Mouse (Mus musculus): ENCODE data around the gene Tdgf1. TPM values are rescaled to one million over a fixed set of nuclear protein-coding genes. Genes with fewer than 3 reads are reported as not detected.

Gene Tdgf1
- total RNA-seq, 2 experiments from 2014 or later: 0.10 TPM; not detected in 1

DNA sequence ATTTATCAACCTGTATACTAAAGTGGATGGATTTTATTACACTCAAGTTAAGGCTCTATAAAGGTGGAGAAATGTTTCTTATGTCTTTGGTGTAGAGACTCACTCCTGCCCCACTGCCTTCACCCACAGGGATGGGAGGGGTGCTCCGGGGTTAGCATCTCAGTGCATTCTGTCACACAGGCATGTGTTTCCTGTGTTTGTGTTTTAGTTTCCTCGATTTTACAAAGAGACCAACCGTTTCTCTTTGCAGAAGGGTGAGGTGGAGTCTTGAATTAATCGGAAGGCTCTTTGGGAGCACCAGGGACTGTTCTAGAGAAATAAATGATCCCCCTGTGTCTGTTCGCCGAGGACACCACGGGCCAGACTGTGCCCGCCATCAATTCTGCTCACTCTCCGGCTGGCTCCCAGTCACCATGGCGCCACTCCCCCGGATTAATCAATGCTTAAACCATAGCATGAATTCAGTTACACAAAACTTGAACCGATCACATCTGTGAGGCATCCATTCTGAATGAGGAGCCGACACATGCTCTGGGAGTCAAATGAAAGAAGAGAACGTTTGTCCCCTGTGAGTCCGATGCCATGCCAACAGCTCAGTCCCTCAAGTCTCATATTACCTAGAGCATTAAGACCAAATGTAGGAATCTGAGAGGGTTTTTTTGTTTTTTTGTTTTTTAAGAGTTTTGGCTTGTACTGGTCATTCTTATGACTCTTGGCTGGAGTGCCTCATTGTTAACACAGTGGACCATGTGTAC lies 25.1 kb downstream of the Tdgf1 start:
- intact Hi-C loops (cut with DNase I): loop anchor here (5.0 kb wide), 1 partner anchor 76 kb away; no protein-coding TSS in a partner anchor
- no peak for DNase-seq

DNA sequence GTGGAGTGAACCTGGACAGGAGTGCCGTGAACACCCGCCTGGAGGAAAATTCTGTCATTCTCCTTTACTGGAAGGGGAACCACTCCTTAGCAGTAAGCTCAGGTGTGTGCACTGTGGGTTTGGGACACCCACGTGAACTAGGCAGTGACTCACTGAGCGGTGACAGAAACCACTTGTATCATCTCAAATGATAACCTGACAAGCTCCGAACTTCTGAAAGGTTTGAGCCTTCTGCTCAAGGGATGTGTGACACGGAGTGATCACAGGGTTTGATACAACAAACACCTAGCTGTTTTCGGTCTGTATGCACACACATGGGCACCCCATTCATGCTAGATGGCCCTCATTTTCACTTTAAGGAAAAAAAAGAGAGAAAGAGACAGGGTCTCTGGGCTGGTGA lies 29.2 kb downstream of the Tdgf1 start, which contains the start of gene Fam240a:
Fam240a (minus strand) TSS at position 76 of the 400 bp plus-strand sequence.
- intact Hi-C loops (cut with DNase I): loop anchor here (2.0 kb wide), 1 partner anchor 34 kb away; no protein-coding TSS in a partner anchor
- DNase-seq: no peak

DNA sequence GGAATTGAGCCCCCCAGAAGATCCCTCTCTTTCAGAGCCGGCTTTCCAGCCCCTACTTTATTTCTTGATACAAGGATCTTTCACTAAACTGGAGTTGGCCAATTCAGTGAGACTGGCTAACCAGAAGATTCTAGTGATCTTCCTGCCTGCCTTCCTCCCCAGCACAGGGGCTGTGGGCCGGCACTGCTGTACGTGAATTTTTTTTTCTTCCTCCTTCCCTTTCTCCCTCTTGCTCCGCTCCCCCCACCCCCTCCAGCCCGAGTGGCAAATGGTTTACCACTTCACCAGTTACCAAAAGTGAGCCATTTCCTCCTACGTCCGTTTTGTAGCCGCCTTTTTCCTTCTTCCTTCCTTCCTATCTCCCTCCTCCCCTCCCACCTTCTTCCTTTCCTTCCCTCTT lies 30.5 kb downstream of the Tdgf1 start:
- intact Hi-C loops (cut with DNase I): no loop called here
- no peak for DNase-seq

DNA sequence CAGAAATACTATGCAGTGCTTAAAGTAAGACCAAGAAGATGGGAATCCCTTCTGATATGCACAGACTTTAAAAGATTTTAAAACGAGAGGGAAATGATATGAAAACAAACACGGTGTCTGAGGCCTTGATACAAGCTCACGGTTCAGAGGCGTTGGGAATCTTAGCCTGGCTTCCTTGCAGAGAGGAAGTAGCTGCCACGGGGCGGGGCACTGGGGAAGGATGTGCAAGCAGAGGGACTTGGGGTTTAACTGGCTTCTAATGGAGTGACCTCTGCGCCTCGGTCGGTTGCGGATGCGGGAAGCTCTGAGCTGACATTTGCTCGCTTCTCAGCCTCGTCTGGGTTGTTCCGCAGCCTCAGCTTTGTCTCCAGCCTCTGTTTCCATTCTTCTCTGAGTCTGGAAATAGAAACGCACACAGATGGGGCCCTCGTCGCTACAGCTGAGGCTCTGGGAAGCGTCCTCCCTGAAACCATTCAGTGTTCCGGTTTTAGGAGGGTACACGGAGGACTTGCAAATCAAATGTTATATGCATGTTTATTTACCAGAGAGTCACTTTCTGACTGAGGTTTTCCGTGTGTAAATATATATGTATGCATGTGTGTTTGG lies 31.2 kb downstream of the Tdgf1 start:
- DNase-seq: no peak
- intact Hi-C loops (cut with DNase I): no loop called here

DNA sequence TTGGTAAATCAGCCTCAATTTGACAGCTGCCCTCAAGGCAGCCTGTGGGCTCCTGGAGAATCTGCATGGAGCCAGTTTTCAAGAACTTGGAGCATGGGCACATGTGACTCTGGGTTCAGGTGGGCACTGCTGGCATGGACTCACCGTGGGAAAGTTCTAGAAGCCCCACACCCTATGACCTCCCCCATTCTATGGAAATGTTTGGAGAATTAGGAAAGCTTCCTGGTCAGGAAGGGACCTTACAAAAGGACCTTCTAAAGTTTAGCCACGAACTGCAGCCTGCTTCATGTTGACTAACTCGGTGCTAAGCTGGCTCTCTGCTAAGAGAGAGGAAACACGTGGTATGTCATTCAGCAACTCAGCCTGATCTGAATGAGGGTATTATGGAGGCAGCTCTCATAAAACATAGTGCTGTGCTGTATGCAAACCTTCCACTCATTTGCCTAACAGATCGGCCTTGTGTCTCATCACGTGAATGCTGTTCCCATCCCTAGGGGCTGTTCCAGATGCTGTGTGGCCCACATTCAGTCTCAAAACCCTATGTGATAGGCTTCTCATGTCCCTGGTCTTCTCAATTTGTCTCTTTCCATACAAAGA lies 36.5 kb downstream of the Tdgf1 start:
- intact Hi-C loops (cut with DNase I): no loop called here
- DNase-seq: no peak

DNA sequence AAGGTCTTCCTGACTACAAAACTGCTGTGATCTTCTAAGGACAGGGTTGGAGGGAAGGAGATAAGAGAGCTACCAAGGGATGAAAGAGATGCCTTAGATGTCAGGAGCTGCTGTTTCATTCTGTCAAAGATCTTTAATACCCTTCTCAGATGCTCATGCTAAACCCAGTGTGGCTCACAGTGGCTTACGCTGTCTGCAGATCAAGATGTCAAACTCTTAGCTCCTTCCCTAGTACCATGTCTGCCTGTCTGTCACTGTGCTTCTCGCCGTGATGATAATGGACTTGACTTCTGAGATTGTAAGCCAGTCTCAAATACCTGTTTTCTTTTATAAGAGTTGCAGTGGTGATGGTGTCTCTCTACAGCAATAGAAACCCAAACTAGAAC lies 37.3 kb downstream of the Tdgf1 start:
- intact Hi-C loops (cut with DNase I): no loop called here
- no peak for DNase-seq

DNA sequence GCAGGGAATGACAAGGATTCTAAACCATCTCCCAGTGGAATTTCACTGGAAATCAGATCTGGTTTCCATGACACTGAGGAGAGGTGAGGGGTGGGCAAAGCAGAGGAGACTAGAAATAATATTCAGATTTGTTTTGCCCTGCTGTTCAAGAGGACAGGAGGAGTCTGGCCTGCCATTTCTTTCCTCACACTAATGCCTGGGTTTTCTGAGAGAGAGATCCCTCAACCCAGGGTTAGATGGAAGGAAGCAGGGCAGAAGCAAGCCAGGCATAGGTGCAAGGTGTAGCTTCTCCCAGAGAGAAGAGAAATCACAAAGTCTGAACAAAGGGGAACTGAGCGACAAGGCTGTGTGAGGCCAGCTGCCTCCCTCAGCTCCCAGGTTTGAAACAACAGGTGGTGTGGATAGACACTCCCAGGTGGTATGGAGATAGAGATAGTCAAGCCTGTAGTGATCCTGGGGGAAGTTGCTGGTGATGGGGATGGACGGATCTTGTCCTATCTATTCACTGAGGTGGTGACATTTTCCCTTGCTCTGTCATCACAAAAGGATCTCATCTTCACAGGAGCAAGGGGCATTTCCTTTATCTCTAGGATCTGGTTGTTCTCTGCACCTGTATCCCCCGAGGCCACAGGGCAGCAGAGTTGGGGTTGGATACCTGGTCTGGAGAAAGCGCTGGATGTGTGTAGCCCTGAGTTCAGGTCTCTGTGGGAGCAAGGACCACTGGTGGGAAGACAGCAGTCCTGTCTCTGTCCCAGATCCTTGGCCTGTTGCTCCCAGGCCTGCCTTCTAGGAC lies 37.9 kb downstream of the Tdgf1 start:
- no peak for DNase-seq
- intact Hi-C loops (cut with DNase I): no loop called here

DNA sequence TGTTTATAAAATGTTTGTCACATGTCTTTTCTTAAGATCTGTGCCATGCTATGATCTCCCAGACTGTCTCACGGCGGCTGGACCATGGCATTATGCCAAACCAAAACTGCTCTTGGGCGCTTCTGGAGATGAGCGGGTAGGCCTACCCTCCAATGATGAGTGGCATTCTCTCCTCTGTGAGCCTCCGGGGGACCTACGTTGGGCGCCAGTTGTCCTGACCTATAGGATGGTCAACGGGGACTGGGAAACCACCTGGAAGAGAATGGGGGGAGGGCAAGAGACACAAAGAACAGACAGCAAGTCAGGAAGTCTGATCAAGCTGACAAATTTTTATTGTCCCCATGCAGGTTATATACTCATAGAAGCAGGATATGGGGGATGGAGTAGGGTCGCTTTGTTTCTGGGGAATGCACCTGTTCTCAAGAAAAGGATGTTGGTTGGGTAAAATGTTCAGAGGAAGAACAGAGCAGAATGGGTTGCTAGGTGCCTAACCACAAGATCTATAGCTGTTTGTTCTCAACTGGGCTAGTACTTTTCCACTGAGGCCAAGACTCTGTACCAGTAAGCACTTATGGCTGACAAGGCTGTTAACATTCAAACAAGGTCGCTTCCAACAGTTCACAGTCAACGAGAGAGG lies 38.6 kb downstream of the Tdgf1 start:
- intact Hi-C loops (cut with DNase I): no loop called here
- no peak for DNase-seq

DNA sequence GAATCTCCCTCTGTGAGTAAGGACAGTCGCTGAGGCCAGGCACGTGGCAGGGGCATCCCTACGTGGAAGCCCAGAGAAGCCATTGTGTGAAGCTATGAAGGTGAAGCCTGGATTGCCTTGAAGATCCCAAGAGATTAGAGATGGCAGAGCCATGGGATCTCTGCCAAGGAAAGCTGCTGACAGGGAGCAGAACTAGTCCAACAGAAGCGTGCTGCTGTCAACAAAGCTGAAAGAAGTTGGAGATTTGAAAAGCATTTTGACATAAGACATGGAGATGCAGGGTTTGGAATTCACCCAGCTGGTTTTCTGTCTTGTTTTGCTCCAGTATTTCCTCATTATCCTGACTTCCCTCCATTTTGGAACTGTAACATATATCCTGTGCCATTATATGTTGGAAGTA lies 43.7 kb downstream of the Tdgf1 start:
- intact Hi-C loops (cut with DNase I): no loop called here
- DNase-seq: no peak

DNA sequence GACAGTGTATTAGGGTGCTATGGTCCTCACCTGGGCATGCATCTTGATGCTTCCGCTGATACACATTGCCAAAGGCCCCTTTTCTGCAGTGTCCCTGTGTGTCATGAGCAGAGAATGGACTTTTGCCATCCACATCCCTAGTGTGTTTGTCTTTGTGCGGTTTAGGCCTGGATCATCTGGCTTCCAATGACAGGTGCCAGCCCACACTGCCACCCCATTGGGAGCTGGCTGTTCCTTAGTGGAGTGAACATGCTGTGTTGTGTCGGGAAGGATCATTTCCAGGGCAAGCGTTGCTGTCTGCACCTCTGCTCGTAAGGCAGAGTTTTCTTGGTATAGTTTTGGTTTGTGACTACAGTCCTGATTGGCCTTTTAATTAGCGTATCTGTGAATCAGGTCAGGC lies 44.8 kb downstream of the Tdgf1 start:
- intact Hi-C loops (cut with DNase I): no loop called here
- DNase-seq: no peak

DNA sequence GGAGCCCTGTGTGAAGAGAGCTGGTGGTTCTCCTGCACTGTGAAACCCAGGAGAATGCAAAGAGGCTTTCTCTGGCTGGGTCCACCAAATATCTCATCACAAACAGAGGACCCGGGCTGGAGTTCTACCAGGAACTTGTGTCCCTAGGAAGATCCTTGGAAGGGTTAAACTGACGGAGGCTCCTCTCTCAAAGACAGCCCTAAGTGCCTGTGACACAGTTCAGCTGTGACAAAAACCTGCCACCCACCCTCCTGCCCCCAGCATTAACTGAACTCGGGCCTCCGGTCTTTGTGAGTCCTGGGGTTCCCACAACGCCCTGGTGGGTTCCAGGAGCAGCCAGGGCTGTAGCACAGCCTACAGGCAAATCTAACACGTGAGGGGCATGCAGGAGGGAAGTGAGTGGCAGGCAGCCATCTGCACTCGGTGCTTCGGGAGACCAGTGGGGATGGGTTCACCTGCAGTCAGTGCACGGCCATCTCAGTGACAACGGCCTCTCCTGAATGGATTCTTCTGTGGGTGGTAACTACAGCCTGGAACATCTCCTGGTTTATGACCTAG lies 46.4 kb downstream of the Tdgf1 start:
- no peak for DNase-seq
- intact Hi-C loops (cut with DNase I): no loop called here

DNA sequence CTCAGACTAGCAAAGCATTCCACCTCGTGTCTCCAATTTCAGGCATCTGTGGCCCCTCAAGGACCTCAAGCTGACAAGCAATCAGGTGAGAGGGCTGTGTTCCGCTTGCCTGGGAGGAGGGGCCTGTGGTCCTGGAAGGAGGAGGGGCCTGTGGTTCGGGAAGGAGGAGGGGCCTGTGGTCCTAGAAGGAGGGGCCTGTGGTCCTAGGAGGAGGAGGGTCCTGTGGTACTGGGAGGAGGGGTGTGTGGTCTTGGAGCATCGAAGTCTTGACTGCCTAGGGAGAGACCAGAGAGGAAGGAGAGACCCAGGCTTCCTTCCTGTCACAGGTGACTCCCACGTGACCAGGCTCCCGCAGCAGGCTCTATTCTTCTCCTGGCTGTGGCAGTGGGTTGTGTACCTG lies 49.4 kb downstream of the Tdgf1 start:
- intact Hi-C loops (cut with DNase I): no loop called here
- DNase-seq: no peak

DNA sequence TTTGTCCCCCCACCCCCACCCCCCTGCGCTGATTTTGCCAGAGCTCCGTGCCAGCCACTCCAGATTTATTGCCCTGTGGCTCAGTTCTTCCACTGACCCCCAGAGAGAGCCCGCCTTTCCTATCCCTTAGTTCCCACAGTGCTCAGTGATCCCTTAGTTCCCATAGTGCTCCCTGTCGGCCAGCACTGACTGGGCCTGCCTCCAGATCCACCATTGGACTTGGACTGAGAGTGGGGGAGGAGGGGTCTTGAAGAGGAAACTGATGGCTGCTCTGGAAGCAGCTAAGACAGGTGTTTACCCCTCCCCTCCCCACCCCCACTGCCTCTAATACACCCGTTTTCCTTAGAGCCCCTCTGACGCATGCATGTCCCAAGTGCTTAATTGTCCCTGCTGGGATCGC lies 50.0 kb downstream of the Tdgf1 start:
- intact Hi-C loops (cut with DNase I): no loop called here
- DNase-seq: no peak

DNA sequence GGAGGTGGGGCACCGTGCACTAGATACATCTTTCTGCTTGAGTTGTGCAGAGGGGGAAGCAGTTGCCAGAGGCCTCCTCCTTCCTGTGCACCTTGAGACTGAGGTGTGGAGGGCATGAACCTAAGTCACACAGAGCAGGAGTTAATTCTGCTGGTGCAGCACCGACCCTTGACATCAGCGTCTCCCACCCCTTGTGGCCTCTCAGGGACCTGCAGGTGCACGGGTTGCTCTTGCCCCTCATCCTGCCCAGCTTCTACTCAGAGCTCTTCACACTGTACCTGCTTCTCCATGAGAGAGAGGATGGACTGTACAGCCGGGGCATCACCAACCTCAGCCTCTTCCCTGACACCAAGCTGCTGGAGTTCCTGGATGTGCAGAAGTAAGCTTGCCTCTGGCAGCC lies 50.5 kb downstream of the Tdgf1 start:
- DNase-seq: no peak
- intact Hi-C loops (cut with DNase I): no loop called here

DNA sequence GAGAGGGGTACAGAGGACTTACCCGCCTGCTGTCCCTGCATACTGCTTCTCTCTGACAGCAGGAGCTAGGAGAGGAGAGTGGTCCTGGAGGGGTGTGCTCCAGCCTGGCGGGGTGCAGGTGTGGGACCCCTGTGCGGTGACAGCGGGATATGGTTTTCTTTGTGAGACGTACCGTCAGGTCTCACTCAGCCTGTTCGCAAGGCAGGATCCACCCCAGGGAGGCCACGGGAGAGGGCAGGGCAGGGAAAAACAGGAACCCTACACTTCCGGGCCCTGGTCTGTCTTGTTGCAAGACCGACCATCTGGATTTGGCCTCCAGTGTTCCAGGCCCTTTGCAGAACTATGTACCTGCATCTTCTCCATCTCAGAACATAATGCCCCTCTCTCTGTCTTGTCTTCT lies 52.5 kb downstream of the Tdgf1 start:
- intact Hi-C loops (cut with DNase I): no loop called here
- DNase-seq: no peak

DNA sequence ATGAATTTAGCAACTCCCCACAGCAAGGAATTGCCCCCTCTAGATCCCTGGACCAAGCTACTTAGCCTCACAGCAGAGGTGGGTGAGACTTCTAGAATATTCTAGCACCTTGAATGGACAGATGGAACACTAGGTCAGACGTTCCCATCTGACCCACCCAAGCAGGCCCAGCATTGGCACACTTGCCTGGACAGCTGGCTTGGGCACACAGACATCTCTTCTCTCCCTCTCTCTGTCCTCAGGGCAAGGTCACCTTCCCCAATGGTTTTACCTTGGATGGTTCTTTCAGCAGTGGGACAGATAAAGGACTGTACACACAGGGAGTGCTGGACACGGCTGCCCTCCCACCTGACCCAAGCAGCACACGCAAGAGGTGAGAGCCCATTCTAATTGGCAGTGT lies 53.4 kb downstream of the Tdgf1 start:
- no peak for DNase-seq
- intact Hi-C loops (cut with DNase I): no loop called here

DNA sequence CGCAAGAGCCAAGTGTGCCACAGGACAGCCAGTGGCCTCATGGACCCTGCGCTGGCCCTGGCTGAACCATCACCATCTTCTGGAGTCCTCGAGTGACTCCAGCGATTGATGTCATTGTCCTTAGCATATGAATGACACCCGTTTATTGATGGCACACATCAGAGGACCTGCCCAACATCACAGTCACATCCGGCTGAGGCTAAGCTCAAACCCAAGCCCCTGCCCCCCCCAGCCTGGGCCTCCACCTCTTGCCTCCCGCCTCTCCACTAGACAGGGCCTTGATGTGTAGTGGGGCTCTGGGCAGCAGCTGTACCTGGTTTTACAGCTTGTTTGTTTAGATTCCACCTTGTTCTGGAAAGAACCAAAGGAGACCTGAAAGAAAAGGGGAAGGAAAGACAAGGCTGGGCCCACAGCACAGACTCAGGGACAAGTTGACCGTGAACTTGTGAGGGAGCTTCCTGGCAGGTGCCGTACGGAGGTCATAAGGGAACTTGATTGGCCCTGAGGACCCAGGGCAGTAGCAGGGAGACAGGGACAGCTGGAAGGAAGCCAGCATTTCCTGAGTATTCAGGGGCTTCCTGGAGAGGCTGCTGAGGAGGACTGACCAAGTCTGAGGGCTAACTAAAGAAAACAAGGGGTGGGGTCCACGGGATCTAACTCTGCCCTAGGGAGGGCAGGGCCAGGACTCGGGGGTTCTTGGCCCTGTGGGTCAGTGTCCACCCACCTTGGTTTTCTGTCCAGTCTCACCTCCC lies 54.7 kb downstream of the Tdgf1 start:
- no peak for DNase-seq
- intact Hi-C loops (cut with DNase I): no loop called here

DNA sequence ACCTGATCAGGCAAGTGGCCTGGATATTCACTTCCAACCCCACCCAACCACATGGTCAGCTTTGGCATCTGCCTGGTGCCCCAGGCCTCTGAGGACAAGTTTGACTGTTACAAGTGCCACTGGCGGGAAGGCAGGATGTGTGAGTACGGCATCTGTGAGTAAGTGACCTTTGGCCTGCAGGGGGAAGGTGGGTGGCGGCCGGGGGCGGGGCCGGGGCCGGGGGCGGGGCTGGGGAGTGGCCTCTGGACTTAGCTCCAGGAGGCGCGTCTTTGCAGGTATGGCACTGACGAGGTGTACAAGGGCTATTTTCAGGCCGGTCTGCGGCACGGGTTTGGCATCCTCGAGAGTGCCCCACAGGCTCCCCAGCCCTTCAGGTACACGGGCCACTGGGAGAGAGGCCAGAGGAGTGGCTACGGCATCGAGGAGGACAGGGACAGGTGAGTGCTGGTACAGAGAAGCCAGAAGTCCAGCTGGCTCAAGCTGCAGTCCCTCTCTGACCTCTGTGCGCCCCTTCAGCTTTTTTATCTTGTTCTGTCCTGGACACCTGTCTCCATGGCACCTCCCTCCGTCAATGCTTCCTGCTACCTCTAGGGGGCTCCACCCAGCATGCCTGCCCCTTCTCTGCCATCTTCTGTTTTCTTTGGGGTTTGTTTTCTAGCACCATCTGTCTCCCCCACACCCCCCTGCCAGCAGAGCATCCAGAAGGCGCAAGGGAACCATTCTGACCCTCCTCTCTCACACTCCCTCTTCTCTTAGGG lies 55.8 kb downstream of the Tdgf1 start:
- no peak for DNase-seq
- intact Hi-C loops (cut with DNase I): no loop called here

Measured in heart, postnatal 14 days (tissue).